Mouse (Mus musculus): Measurements from ENCODE around the gene Rbm24. TPM values are rescaled to one million over a fixed set of nuclear protein-coding genes. Genes with fewer than 3 reads are reported as not detected.

The Rbm24 gene
- total RNA-seq, 2 experiments from 2014 or later = 20.2 to 24.7 TPM

DNA sequence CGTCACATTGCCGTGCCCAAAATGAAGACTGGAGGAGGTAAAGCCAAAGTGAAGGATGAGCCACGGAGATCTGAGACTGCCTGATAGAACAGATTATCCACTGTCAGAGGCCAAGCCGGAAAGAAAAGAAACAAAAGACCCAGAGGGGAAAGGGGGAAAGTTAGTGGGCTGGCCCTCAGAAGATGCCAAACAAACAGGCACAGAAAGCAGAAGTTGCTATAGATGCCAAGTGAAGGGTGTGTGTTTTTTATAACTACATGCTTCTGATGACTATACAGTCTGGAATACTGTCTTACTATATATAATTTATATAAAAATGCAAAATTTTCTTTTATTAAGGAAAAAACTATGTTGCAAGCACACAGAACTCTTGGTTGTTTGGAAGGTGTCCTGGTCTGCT, 31.7 kb downstream of the Rbm24 start:
- Histone ChIP-seq H3K4me3 (no peak overlapping the region), H3K27ac (no peak overlapping the region)
- no peak for DNase-seq (ENCODE audit: low spot score in 2 of 2)
- no peak for TF ChIP-seq CTCF (conservative IDR thresholded peaks at IDR 0.05)

DNA sequence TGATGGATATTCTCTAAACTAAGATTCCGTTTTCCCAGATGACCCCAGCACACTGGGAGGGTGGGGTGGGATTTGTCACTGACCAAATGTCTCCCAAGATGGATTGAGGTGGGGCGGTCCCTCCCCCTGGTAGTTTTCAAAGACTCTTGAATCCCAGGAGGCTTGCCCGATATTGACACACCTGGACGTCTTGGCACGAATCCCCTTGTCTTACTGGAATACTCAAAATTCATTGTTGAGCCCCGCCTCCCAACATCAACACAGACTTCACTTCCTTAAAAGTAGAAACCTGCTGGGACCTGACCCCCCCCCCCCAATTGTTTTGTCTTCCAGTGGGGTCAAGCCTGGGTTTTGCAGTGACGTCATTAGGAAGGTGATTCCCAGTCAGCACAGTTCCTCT, 32.4 kb downstream of the Rbm24 start:
- TF ChIP-seq CTCF (conservative IDR thresholded peaks at IDR 0.05) = no peak
- Histone ChIP-seq H3K27ac (no peak overlapping the region), H3K4me3 (no peak overlapping the region)
- no peak for DNase-seq (ENCODE audit: low spot score in 2 of 2)

DNA sequence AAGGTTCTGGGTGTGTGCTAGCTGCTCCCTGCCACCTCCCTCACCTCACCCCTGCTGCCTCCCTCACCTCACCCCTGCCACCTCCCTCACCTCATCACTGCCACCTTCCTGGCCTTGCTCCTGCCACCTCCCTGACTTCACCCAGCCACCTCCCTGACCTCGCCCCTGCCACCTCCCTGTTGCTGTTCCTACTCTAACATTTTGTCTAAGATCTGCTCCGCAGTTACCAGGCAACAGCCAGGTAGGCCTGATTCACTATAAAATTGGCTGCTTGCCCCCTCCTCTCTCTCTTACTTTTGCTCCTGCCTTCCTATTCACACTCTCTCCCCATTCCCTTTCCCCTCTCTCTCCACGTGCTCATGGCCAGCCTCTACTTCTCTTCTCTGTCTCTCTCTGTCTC, 33.3 kb downstream of the Rbm24 start:
- no peak for TF ChIP-seq CTCF (conservative IDR thresholded peaks at IDR 0.05)
- no peak overlapping the region for H3K27ac ChIP-seq
- no peak overlapping the region for H3K4me3 ChIP-seq
- DNase-seq (ENCODE audit: low spot score in 2 of 2) = peak in 1 of 2 experiments; percentile 9

DNA sequence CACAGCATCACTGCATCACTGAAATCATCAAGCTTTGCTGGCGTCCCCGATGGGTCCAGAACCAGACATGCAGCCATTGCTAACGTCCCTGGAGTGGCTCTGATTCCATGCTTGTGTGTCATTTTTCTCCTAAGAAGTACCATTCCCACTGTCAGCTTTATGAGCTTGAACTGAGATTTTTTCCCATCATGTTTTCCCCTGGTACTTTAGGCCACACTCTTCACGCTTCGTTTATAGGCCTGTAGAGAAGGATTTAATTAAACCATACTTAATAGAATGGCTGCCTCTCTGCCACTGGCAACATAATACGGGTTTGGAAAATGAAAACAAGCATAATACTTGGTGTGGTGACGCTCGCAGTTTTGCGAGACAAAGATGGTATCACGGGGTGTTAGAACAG, 41.3 kb downstream of the Rbm24 start:
- no peak for TF ChIP-seq CTCF (conservative IDR thresholded peaks at IDR 0.05)
- no peak overlapping the region for H3K27ac ChIP-seq
- H3K4me3 ChIP-seq = no peak overlapping the region
- no peak for DNase-seq (ENCODE audit: low spot score in 2 of 2)

GRCm38 (mm10) chr13:46462280-46462679, 44.0 kb downstream of the Rbm24 start:
- no peak overlapping the region for H3K27ac ChIP-seq
- TF ChIP-seq CTCF (conservative IDR thresholded peaks at IDR 0.05) = peak; percentile 54
- H3K4me3 ChIP-seq = no peak overlapping the region
- peak; percentile 23 to 36 for DNase-seq (ENCODE audit: low spot score in 2 of 2)

DNA sequence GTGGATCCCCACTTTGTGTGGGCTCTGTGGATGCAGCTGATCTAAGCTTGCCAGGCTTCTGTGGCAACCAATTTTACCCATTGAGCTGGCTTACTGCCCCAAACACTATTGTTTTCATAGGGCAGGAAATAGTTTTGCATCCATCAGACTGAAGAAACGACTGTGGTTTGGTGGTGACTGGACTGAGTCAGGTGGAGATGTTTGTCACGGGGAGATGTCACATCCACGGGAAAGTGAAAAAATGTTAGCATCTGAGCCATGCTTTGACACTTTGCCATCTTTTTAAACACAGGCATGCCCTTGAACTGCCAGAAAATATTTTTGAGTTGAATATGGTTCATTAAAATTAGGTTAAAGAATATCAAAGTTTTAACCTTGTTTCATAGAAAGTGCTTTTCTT, 45.5 kb downstream of the Rbm24 start:
- Histone ChIP-seq H3K27ac (0 out of 2 replicates have a peak overlapping the region, but pooled peaks have one; percentile 43), H3K4me3 (no peak overlapping the region)
- no peak for TF ChIP-seq CTCF (conservative IDR thresholded peaks at IDR 0.05)
- no peak for DNase-seq (ENCODE audit: low spot score in 2 of 2)

DNA sequence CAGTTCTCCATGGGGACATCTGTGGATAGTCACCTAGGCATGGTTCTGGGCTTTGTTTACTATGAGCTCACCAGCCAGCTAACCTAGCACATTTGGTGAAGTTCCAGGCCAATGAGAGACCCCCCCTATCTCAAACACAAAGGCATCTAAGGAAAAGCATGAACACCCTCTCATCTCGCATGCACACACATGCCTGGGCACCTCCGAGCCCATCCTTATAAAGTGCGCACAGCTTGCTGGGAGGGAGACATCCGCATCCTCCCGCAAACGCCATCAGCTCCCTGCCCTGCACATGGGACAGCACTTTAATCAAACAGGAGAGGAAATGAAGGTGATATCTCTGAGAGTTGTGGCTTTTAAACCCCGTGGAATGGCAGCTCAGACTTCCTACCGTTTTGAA, 50.0 kb downstream of the Rbm24 start:
- H3K4me3 ChIP-seq = no peak overlapping the region
- no peak overlapping the region for H3K27ac ChIP-seq
- no peak for DNase-seq (ENCODE audit: low spot score in 2 of 2)
- TF ChIP-seq CTCF (conservative IDR thresholded peaks at IDR 0.05) = no peak

DNA sequence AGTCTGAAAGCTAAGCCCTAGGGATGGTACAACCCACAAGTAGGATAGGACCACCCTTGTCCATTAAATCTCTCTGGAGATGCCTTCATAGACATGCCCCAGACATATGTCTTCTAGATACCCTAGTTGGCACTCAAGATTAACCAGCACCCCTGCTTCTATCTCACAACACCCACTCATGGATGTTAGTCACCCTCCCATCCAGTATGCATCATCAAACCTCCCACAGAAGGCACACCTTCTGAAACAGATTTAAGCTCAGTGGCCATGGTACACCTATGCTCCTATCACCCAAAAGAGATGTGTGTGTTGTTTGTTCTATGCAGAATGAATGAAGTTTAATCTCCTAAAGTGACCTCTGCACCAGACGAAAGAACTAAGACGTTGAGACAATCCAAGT, 51.3 kb downstream of the Rbm24 start:
- DNase-seq (ENCODE audit: low spot score in 2 of 2) = no peak
- Histone ChIP-seq H3K4me3 (no peak overlapping the region), H3K27ac (no peak overlapping the region)
- no peak for TF ChIP-seq CTCF (conservative IDR thresholded peaks at IDR 0.05)

Other genes with a start within 250 kb of the Rbm24 start
- gene Stmnd1, start 144.7 kb upstream of the Rbm24 start, total RNA-seq (2021) = not detected
- 100 to 1,000 TPM; 216 to 220 TPM for gene Cap2, start 83.4 kb downstream of the Rbm24 start, total RNA-seq (2021)

All from layer of hippocampus, adult 2 months (tissue).